Mouse (Mus musculus): ENCODE results near the gene Tmppe. TPM values are rescaled to one million over a fixed set of nuclear protein-coding genes. Genes with fewer than 3 reads are reported as not detected.

The Tmppe gene
- polyA plus RNA-seq, 1 experiment from 2014 or later, result 5.7 TPM

- no peak overlapping the region for H3K27ac ChIP-seq (replicated peaks)
- WGBS, result 81% methylated on average over 13 of the region's 13 CpGs
- H3K36me3 ChIP-seq (ENCODE audit: control insufficient read depth, insufficient read depth, low read length), result no peaks in the 10 kb centered on the region
- no peak overlapping the region for H3K9ac ChIP-seq (ENCODE audit: low read length)
- no peaks in the 10 kb centered on the region for H3K27me3 ChIP-seq (ENCODE audit: control insufficient read depth, insufficient read depth, low read length)
- H3K4me1 ChIP-seq (replicated peaks; ENCODE audit: control insufficient read depth, insufficient read depth), result no peaks in the 10 kb centered on the region
- H3K4me2 ChIP-seq (replicated peaks; ENCODE audit: low read depth), result no peak overlapping the region
- no peak overlapping the region for H3K4me3 ChIP-seq (ENCODE audit: low read depth, low read length)
- DNase-seq (ENCODE audit: low spot score) (no peak), ATAC-seq (ENCODE audit: low FRiP score, low TSS enrichment) (peak; percentile 40; the same call in 1 of the 2 replicates)
- H3K9me3 ChIP-seq (ENCODE audit: control insufficient read depth, low read length), result no peaks in the 10 kb centered on the region
- no peak for TF ChIP-seq EP300 (optimal IDR thresholded peaks at IDR 0.05)
- no peak for TF ChIP-seq CTCF (IDR thresholded peaks at IDR 0.05; ENCODE audit: low read depth)
Measured at GRCm38 (mm10) chr9:114449120-114449754, 48.3 kb downstream of the Tmppe start.

- H3K9ac ChIP-seq (ENCODE audit: low read length), result no peak overlapping the region
- no peak overlapping the region for H3K4me3 ChIP-seq (ENCODE audit: low read depth, low read length)
- ATAC-seq (ENCODE audit: low FRiP score, low TSS enrichment) (no peak), DNase-seq (ENCODE audit: low spot score) (no peak)
- TF ChIP-seq CTCF (IDR thresholded peaks at IDR 0.05; ENCODE audit: low read depth) (no peak), EP300 (optimal IDR thresholded peaks at IDR 0.05) (no peak)
- no peaks in the 10 kb centered on the region for H3K36me3 ChIP-seq (ENCODE audit: control insufficient read depth, insufficient read depth, low read length)
- H3K27me3 ChIP-seq (ENCODE audit: control insufficient read depth, insufficient read depth, low read length), result no peaks in the 10 kb centered on the region
- no peaks in the 10 kb centered on the region for H3K9me3 ChIP-seq (ENCODE audit: control insufficient read depth, low read length)
- no peak overlapping the region for H3K27ac ChIP-seq (replicated peaks)
- 84% methylated on average over 7 of the region's 7 CpGs for WGBS
- H3K4me2 ChIP-seq (replicated peaks; ENCODE audit: low read depth), result no peak overlapping the region
- H3K4me1 ChIP-seq (replicated peaks; ENCODE audit: control insufficient read depth, insufficient read depth), result no peaks in the 10 kb centered on the region
Measured at GRCm38 (mm10) chr9:114451615-114452014, 50.7 kb downstream of the Tmppe start.

GRCm38 (mm10) chr9:114452418-114452817, 51.5 kb downstream of the Tmppe start:
- no peak overlapping the region for H3K4me2 ChIP-seq (replicated peaks; ENCODE audit: low read depth)
- no peaks in the 10 kb centered on the region for H3K27me3 ChIP-seq (ENCODE audit: control insufficient read depth, insufficient read depth, low read length)
- DNase-seq (ENCODE audit: low spot score) (no peak), ATAC-seq (ENCODE audit: low FRiP score, low TSS enrichment) (no peak)
- TF ChIP-seq EP300 (optimal IDR thresholded peaks at IDR 0.05) (no peak), CTCF (IDR thresholded peaks at IDR 0.05; ENCODE audit: low read depth) (no peak)
- H3K36me3 ChIP-seq (ENCODE audit: control insufficient read depth, insufficient read depth, low read length), result no peaks in the 10 kb centered on the region; the same call in 1 of the 2 replicates
- H3K9ac ChIP-seq (ENCODE audit: low read length), result no peak overlapping the region
- no peak overlapping the region for H3K4me3 ChIP-seq (ENCODE audit: low read depth, low read length)
- no peaks in the 10 kb centered on the region for H3K9me3 ChIP-seq (ENCODE audit: control insufficient read depth, low read length)
- H3K27ac ChIP-seq (replicated peaks), result no peak overlapping the region
- WGBS, result 96% methylated on average over 6 of the region's 6 CpGs
- no peaks in the 10 kb centered on the region for H3K4me1 ChIP-seq (replicated peaks; ENCODE audit: control insufficient read depth, insufficient read depth)

DNA sequence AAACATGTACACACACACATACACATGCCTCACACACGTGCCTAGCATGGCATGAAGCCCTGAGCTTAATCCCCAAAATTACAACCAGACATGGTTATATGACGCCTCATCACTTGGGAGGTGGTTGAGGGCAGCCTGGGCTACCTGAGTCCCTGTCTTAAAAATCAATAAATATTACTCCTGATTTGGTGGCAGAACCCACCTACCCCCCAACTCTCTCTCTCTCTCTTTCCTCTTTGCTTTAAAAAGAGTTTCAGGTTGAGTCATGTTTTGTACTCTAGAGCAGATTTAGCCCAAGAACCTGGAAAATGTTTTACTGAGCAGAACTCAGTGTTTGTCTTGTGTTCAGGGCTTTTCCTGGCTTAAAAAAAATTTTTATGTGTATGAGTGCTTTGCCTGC, 54.5 kb downstream of the Tmppe start:
- ATAC-seq (ENCODE audit: low FRiP score, low TSS enrichment) (no peak), DNase-seq (ENCODE audit: low spot score) (no peak)
- Histone ChIP-seq H3K4me3 (ENCODE audit: low read depth, low read length) (no peak overlapping the region), H3K4me1 (replicated peaks; ENCODE audit: control insufficient read depth, insufficient read depth) (no peaks in the 10 kb centered on the region), H3K9ac (ENCODE audit: low read length) (no peak overlapping the region), H3K4me2 (replicated peaks; ENCODE audit: low read depth) (no peak overlapping the region), H3K36me3 (ENCODE audit: control insufficient read depth, insufficient read depth, low read length) (peaks cover 3% of the 10 kb centered on the region; the same call in 1 of the 2 replicates), H3K27me3 (ENCODE audit: control insufficient read depth, insufficient read depth, low read length) (no peaks in the 10 kb centered on the region), H3K9me3 (ENCODE audit: control insufficient read depth, low read length) (no peaks in the 10 kb centered on the region), H3K27ac (replicated peaks) (no peak overlapping the region)
- TF ChIP-seq EP300 (optimal IDR thresholded peaks at IDR 0.05) (no peak), CTCF (IDR thresholded peaks at IDR 0.05; ENCODE audit: low read depth) (no peak)
- WGBS, result 66% methylated on average over 2 of the region's 2 CpGs

Other genes with a start within 250 kb of the Tmppe start
- not detected in 2 replicates for gene Bcl2a1c, start 71.0 kb upstream of the Tmppe start, polyA plus RNA-seq (2015; fragmentation: Nextera tagmentation; extraction: Ambion mirVana)
- gene Crtap, start 10.4 kb upstream of the Tmppe start, polyA plus RNA-seq (2015; fragmentation: Nextera tagmentation; extraction: Ambion mirVana), result 76.3 and 85.5 TPM in 2 replicates
- gene Glb1, start within 50 bp of the Tmppe start, polyA plus RNA-seq (2015; fragmentation: Nextera tagmentation; extraction: Ambion mirVana), result 27.1 and 28.2 TPM in 2 replicates
- gene Ccr4, start 103.8 kb downstream of the Tmppe start, polyA plus RNA-seq (2015; fragmentation: Nextera tagmentation; extraction: Ambion mirVana), result not detected in 2 replicates
- not detected in 2 replicates for gene C130032M10Rik, start 114.6 kb downstream of the Tmppe start, polyA plus RNA-seq (2015; fragmentation: Nextera tagmentation; extraction: Ambion mirVana)
- 0.47 and 0.51 TPM in 2 replicates for gene Trim71, start 163.3 kb downstream of the Tmppe start, polyA plus RNA-seq (2015; fragmentation: Nextera tagmentation; extraction: Ambion mirVana)
- 24.4 and 26.4 TPM in 2 replicates for gene Cnot10, start 239.1 kb downstream of the Tmppe start, polyA plus RNA-seq (2015; fragmentation: Nextera tagmentation; extraction: Ambion mirVana)

All from stomach, postnatal 0 days (tissue).